Comparison of ENCODE assay signal across 9 mouse cellular contexts in the genomic region with DNA sequence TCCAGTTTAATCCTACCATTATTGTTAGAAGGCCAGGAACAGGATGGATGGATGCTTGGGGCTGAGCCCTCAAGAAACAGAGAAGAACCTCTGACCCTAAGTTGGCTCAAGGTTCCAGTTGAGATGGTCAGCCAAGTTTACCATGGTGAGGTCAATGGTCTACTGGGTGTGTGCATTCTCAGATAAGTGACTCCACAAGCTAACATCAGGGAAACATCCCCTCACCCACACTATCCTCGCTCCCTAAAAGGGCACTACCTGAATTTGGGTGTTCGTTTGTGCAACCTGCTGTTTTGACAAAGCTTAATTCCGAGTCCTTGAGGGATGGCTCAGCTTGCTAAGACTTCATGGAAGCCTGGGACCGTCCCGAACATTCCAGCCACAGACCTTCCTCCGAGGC. TPM values are rescaled to one million over a fixed set of nuclear protein-coding genes. Genes with fewer than 3 reads are reported as not detected.
DNase-seq lines count a peak whose midpoint lies in the region; ATAC-seq and TF ChIP-seq lines count a peak whose summit lies in the region.
"Had no signal": no experiment of that assay in that cellular context is flagged by ENCODE, and none has a peak within 500 bp of the region (broad histone marks: within the 10 kb centered on the region; RNA-seq: fewer than 3 reads in every experiment).

No protein-coding gene starts in this region.

- H3K4me2 ChIP-seq in lung, postnatal 0 days (replicated peaks; ENCODE audit: low read depth, low read length): peak overlapping the region; percentile 83
- peak overlapping the region; percentile 92 for H3K4me2 ChIP-seq in forebrain, embryonic 12.5 days
- peak overlapping the region; percentile 88 for H3K4me2 ChIP-seq in limb, embryonic 12.5 days

- peak overlapping the region; percentile 52 for H3K4me3 ChIP-seq in lung, postnatal 0 days (ENCODE audit: low read depth, low read length)
- peak overlapping the region; percentile 61 for H3K4me3 ChIP-seq in forebrain, embryonic 12.5 days (replicated peaks)
- H3K4me3 ChIP-seq in limb, embryonic 12.5 days (replicated peaks): peak overlapping the region; percentile 56
- peak overlapping the region; percentile 85 for H3K4me3 ChIP-seq in small intestine, adult 2 months (ENCODE audit: low read depth, low read length)

- H3K9ac ChIP-seq in lung, postnatal 0 days (replicated peaks; ENCODE audit: low read depth): peak overlapping the region; percentile 6; the same call in 1 of the 2 replicates
- peak overlapping the region; percentile 70 for H3K9ac ChIP-seq in forebrain, embryonic 12.5 days
- peak overlapping the region; percentile 66 for H3K9ac ChIP-seq in limb, embryonic 12.5 days (replicated peaks)

- TF ChIP-seq EP300 in lung, postnatal 0 days (IDR thresholded peaks at IDR 0.05): no peak

- no peak for TF ChIP-seq CTCF in lung, postnatal 0 days (IDR thresholded peaks at IDR 0.05)
- no peak for TF ChIP-seq CTCF in small intestine, adult 2 months (IDR thresholded peaks at IDR 0.05; ENCODE audit: extremely low read depth, insufficient read length, insufficient replicate concordance, low read depth, low read length)

- H3K27ac ChIP-seq in lung, postnatal 0 days (ENCODE audit: low read length): no peak overlapping the region
- no peak overlapping the region for H3K27ac ChIP-seq in forebrain, embryonic 12.5 days
- no peak overlapping the region for H3K27ac ChIP-seq in limb, embryonic 12.5 days
- H3K27ac ChIP-seq in small intestine, adult 2 months (ENCODE audit: insufficient read depth, low read depth, low read length): peak overlapping the region; percentile 87

- no peaks in the 10 kb centered on the region for H3K27me3 ChIP-seq in lung, postnatal 0 days (replicated peaks; ENCODE audit: insufficient read depth, low read length)
- H3K27me3 ChIP-seq in forebrain, embryonic 12.5 days: no peaks in the 10 kb centered on the region
- no peaks in the 10 kb centered on the region for H3K27me3 ChIP-seq in limb, embryonic 12.5 days
- H3K27me3 ChIP-seq in small intestine, adult 2 months (ENCODE audit: control insufficient read depth, insufficient read depth, low read length): no peaks in the 10 kb centered on the region

- no peak for ATAC-seq in lung, postnatal 0 days
- no peak for ATAC-seq in forebrain, embryonic 12.5 days (ENCODE audit: low FRiP score)
- no peak for ATAC-seq in limb, embryonic 12.5 days (ENCODE audit: insufficient number of reproducible peaks, insufficient read depth, low FRiP score, low TSS enrichment, low read depth)

- intact Hi-C loops in left cerebral cortex, postnatal 14 days (cut with DNase I): no loop called here

- WGBS in lung, postnatal 0 days: 2% methylated on average over 6 of the region's 6 CpGs
- WGBS in forebrain, embryonic 12.5 days: 6% methylated on average over 6 of the region's 6 CpGs
- WGBS in limb, embryonic 12.5 days: 17% methylated on average over 6 of the region's 6 CpGs
- WGBS in small intestine, adult 2 months: 4% methylated on average over 6 of the region's 6 CpGs

- no peak for DNase-seq in lung, postnatal 0 days (ENCODE audit: low spot score)
- DNase-seq in lung, postnatal 25 days (ENCODE audit: low spot score): no peak
- no peak for DNase-seq in left cerebral cortex, postnatal 14 days (ENCODE audit: low spot score in 2 of 2)
- no peak for DNase-seq in cerebellum, adult 11-12 months
- DNase-seq in frontal cortex, postnatal 25 days (ENCODE audit: low spot score in 2 of 2): no peak
- DNase-seq: layer of hippocampus, adult 9-11 months had no signal

- no peak for TF ChIP-seq POLR2A in small intestine, adult 2 months (IDR thresholded peaks at IDR 0.05; ENCODE audit: low read depth, low read length)

- H3K36me3 ChIP-seq in lung, postnatal 0 days (ENCODE audit: insufficient read depth, low read length): no peaks in the 10 kb centered on the region
- no peaks in the 10 kb centered on the region for H3K36me3 ChIP-seq in forebrain, embryonic 12.5 days (replicated peaks)
- no peaks in the 10 kb centered on the region for H3K36me3 ChIP-seq in limb, embryonic 12.5 days
- H3K36me3 ChIP-seq in small intestine, adult 2 months (ENCODE audit: control insufficient read depth, insufficient read depth, low read length): peaks cover 9% of the 10 kb centered on the region

- H3K9me3 ChIP-seq in lung, postnatal 0 days (ENCODE audit: low read length): no peaks in the 10 kb centered on the region
- no peaks in the 10 kb centered on the region for H3K9me3 ChIP-seq in forebrain, embryonic 12.5 days
- H3K9me3 ChIP-seq in limb, embryonic 12.5 days: no peaks in the 10 kb centered on the region

- H3K4me1 ChIP-seq in lung, postnatal 0 days (ENCODE audit: insufficient read depth, low read depth, low read length): peaks cover 4% of the 10 kb centered on the region; the same call in 1 of the 2 replicates
- H3K4me1 ChIP-seq in forebrain, embryonic 12.5 days: peaks cover 63% of the 10 kb centered on the region
- H3K4me1 ChIP-seq in limb, embryonic 12.5 days (replicated peaks): peaks cover 45% of the 10 kb centered on the region
- peaks cover 10% of the 10 kb centered on the region; the same call in 1 of the 2 replicates for H3K4me1 ChIP-seq in small intestine, adult 2 months (ENCODE audit: control insufficient read depth, insufficient read depth, insufficient read length, low read length)

RNA-seq across cellular contexts. Expression of a gene that starts 1.3 kb away (rescaled TPM):
- 4.5 and 5.2 TPM in 2 replicates for polyA plus RNA-seq in lung, postnatal 0 days (2015; fragmentation: Nextera tagmentation; extraction: Ambion mirVana)
- polyA plus RNA-seq in forebrain, embryonic 12.5 days (2016; fragmentation: Nextera tagmentation; extraction: Ambion mirVana): 12.5 and 13.8 TPM in 2 replicates
- 6.9 TPM in 2 replicates for polyA plus RNA-seq in limb, embryonic 12.5 days (2016; fragmentation: Nextera tagmentation; extraction: Ambion mirVana)
- 13.9 and 48.0 TPM in 2 replicates for polyA plus RNA-seq in small intestine, adult 2 months (2012; rRNA removed)
- under 1 TPM; 0.59 to 0.70 TPM for total RNA-seq in left cerebral cortex, postnatal 14 days (2021)

RNA-seq across cellular contexts. Expression of a gene that starts 42.0 kb away (rescaled TPM):
- 18.6 and 18.9 TPM in 2 replicates for polyA plus RNA-seq in lung, postnatal 0 days (2015; fragmentation: Nextera tagmentation; extraction: Ambion mirVana)
- polyA plus RNA-seq in forebrain, embryonic 12.5 days (2016; fragmentation: Nextera tagmentation; extraction: Ambion mirVana): 10.5 and 11.0 TPM in 2 replicates
- 10.3 and 10.6 TPM in 2 replicates for polyA plus RNA-seq in limb, embryonic 12.5 days (2016; fragmentation: Nextera tagmentation; extraction: Ambion mirVana)
- polyA plus RNA-seq in small intestine, adult 2 months (2012; rRNA removed): 5.7 and 8.3 TPM in 2 replicates
- 1 to 10 TPM; 4.5 to 4.9 TPM for total RNA-seq in left cerebral cortex, postnatal 14 days (2021)

Comparison
In these comparisons a context has a peak if more than half of its experiments do, and no peak if none do; other contexts are left out.
1. H3K9ac ChIP-seq: peak in every context shown above with its lines; median percentile 70 in forebrain, embryonic 12.5 days; 66 in limb, embryonic 12.5 days; 6 in lung, postnatal 0 days.